Mouse (Mus musculus) kidney, postnatal 0 days (tissue): ENCODE measurements around the gene Lysmd3. TPM values are rescaled to one million over a fixed set of nuclear protein-coding genes. Genes with fewer than 3 reads are reported as not detected.

Source experiments
- ATAC-seq: fragments of 200-750 bp; cut with Nextera tagmentation; replicated peaks from 2 replicates; pipeline ENCODE4 v1.8.0; 2017; ENCODE audit warnings: low read depth, moderate number of reproducible peaks, moderate TSS enrichment, moderate library complexity; ENCODE audit not compliant: low FRiP score
- DNase-seq: peaks from one replicate; pipeline ENCODE4 v3.0.0-alpha.2; 2016; ENCODE audit warnings: low spot score
- H3K27ac ChIP-seq: fragments of 300-500 bp; sonication (generic); 2 replicates; pipeline ENCODE4 v1.5.1; 2014; ENCODE audit warnings: mild to moderate bottlenecking
- H3K27me3 ChIP-seq: fragments of 300-500 bp; sonication (generic); 2 replicates; pipeline ENCODE4 v1.6.1; 2014; ENCODE audit warnings: low read length, mixed read lengths; ENCODE audit not compliant: insufficient read depth
- H3K36me3 ChIP-seq: fragments of 300-500 bp; sonication (generic); 2 replicates; pipeline ENCODE4 v1.6.1; 2014; ENCODE audit warnings: low read length, mixed read lengths; ENCODE audit not compliant: insufficient read depth
- H3K4me1 ChIP-seq: fragments of 300-500 bp; sonication (generic); replicated peaks from 2 replicates; pipeline ENCODE4 v1.6.1; 2014; ENCODE audit warnings: antibody characterized with exemption, low read length, mixed read lengths; ENCODE audit not compliant: insufficient read depth
- H3K4me2 ChIP-seq: fragments of 300-500 bp; sonication (generic); 2 replicates; pipeline ENCODE4 v1.6.1; 2014; ENCODE audit warnings: mild to moderate bottlenecking, low read length, moderate library complexity, mixed read lengths
- H3K4me3 ChIP-seq: fragments of 300-500 bp; sonication (generic); replicated peaks from 2 replicates; pipeline ENCODE4 v1.5.1; 2014; ENCODE audit warnings: low read depth, low read length
- H3K9ac ChIP-seq: fragments of 300-500 bp; sonication (generic); 2 replicates; pipeline ENCODE4 v1.6.1; 2014; ENCODE audit warnings: low read depth, low read length
- H3K9me3 ChIP-seq: fragments of 300-500 bp; sonication (generic); replicated peaks from 2 replicates; pipeline ENCODE4 v1.6.1; 2016; ENCODE audit warnings: low read length, inconsistent platforms, mixed read lengths
- CTCF ChIP-seq: IDR thresholded peaks from 2 replicates; pipeline ENCODE4 v1.5.1; 2016; ENCODE audit warnings: antibody characterized with exemption, low read depth, mild to moderate bottlenecking, moderate library complexity
- WGBS: fragments of 180-500 bp; shearing (Covaris S2); extraction: QIAGEN DNeasy Blood & Tissue Kit; methylation state at CpG from one replicate; pipeline ENCODE4 v1.1.7; 2014; 5-methylcytosine and 5-hydroxymethylcytosine counted together
- polyA plus RNA-seq: library from polyadenylated mRNA; unstranded; fragments of >200 nt; fragmentation: Nextera tagmentation; extraction: Ambion mirVana; gene quantifications from 2 replicates; pipeline ENCODE4 v1.2.1, GENCODE M21; 2015

The Lysmd3 gene
- polyA plus RNA-seq, 1 experiment from 2014 or later = 22.5 TPM

GRCm38 (mm10) chr13:81664331-81664698 is 6.9 kb downstream of the Lysmd3 start:
- no peak overlapping the region for H3K27ac ChIP-seq
- H3K27me3 ChIP-seq = no peaks in the 10 kb centered on the region
- H3K4me2 ChIP-seq = no peak overlapping the region
- H3K9me3 ChIP-seq = no peaks in the 10 kb centered on the region
- 0 out of 2 replicates have a peak, but pooled peaks cover 2% of the 10 kb centered on the region for H3K4me1 ChIP-seq
- DNase-seq = no peak
- no peak for ATAC-seq
- H3K36me3 ChIP-seq = peaks cover 41% of the 10 kb centered on the region
- H3K4me3 ChIP-seq = no peak overlapping the region
- no peak for TF ChIP-seq CTCF
- 90% methylated on average over 5 of the region's 5 CpGs for WGBS
- no peak overlapping the region for H3K9ac ChIP-seq

DNA sequence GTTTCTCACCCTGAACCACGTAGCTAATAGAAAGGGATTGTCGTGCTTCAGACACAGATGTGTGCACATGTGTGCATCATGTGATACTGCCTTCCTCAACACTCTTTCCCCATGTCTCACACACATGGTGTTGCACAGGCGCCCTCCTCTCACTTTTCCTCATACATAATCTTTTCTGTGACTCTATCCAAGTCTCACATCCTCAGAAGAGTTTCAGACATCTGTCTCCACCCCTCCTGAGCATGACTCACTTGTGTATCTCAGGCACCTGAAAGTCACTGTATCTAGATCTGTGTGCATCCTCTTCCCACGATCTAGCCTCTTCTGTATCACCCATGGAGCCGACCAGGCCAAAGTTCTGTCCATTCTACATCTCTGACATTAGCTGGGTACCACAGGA is 10.2 kb downstream of the Lysmd3 start:
- no peak for ATAC-seq
- no peak for TF ChIP-seq CTCF

DNA sequence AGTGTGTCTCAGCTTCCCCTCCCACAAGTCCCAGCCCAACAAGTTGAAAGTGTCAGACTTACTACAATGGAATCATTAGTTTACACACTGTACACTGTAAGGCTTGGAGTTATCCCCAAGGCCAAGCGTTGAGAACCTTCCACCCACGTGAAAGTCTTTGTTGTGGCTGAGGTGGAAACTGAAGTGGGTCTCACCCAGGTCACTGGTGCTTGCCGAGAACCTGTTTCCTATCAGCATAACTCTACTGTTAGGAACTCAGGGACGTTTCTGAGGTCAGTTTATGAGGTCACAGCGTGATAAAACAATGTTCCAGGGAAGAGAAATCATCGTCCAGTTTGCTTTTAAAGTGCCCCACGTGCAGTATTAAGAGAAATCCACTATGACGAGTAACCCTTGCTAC is 17.9 kb downstream of the Lysmd3 start:
- Histone ChIP-seq H3K27ac (no peak overlapping the region), H3K4me1 (no peaks in the 10 kb centered on the region), H3K4me2 (no peak overlapping the region)

More for the DNA sequence above, 10.2 kb downstream of the Lysmd3 start:
- H3K27ac ChIP-seq = no peak overlapping the region
- DNase-seq = no peak
- peaks cover 49% of the 10 kb centered on the region for H3K36me3 ChIP-seq
- no peaks in the 10 kb centered on the region for H3K9me3 ChIP-seq
- no peak overlapping the region for H3K4me3 ChIP-seq
- H3K27me3 ChIP-seq = no peaks in the 10 kb centered on the region
- no peaks in the 10 kb centered on the region for H3K4me1 ChIP-seq
- WGBS = 89% methylated on average over 5 of the region's 5 CpGs
- no peak overlapping the region for H3K4me2 ChIP-seq
- H3K9ac ChIP-seq = no peak overlapping the region

GRCm38 (mm10) chr13:81683107-81683506 is 25.6 kb downstream of the Lysmd3 start:
- no peak for TF ChIP-seq CTCF
- Histone ChIP-seq H3K4me1 (no peaks in the 10 kb centered on the region), H3K4me3 (no peak overlapping the region), H3K9ac (no peak overlapping the region), H3K27me3 (no peaks in the 10 kb centered on the region), H3K36me3 (no peaks in the 10 kb centered on the region), H3K4me2 (no peak overlapping the region), H3K27ac (no peak overlapping the region), H3K9me3 (no peaks in the 10 kb centered on the region)
- DNase-seq (no peak), ATAC-seq (no peak)
- WGBS = 97% methylated on average over 3 of the region's 3 CpGs

More for the DNA sequence above, 17.9 kb downstream of the Lysmd3 start:
- H3K27me3 ChIP-seq = no peaks in the 10 kb centered on the region
- no peak for ATAC-seq
- H3K4me3 ChIP-seq = no peak overlapping the region
- WGBS = 80% methylated on average over 8 of the region's 8 CpGs
- H3K9me3 ChIP-seq = no peaks in the 10 kb centered on the region
- TF ChIP-seq CTCF = no peak
- H3K9ac ChIP-seq = no peak overlapping the region
- H3K36me3 ChIP-seq = peaks cover 6% of the 10 kb centered on the region; the same call in 1 of the 2 replicates
- no peak for DNase-seq

- ATAC-seq (no peak), DNase-seq (no peak)
- H3K9ac ChIP-seq = no peak overlapping the region
- H3K9me3 ChIP-seq = no peaks in the 10 kb centered on the region
- 80% methylated on average over 5 of the region's 5 CpGs for WGBS
- TF ChIP-seq CTCF = no peak
- no peak overlapping the region for H3K27ac ChIP-seq
- H3K36me3 ChIP-seq = no peaks in the 10 kb centered on the region
- no peaks in the 10 kb centered on the region for H3K4me1 ChIP-seq
- H3K4me2 ChIP-seq = no peak overlapping the region
- H3K4me3 ChIP-seq = no peak overlapping the region
- no peaks in the 10 kb centered on the region for H3K27me3 ChIP-seq
These were observed 26.8 kb downstream of the Lysmd3 start for GRCm38 (mm10) chr13:81684258-81684657.

- no peak overlapping the region for H3K9ac ChIP-seq
- no peaks in the 10 kb centered on the region for H3K9me3 ChIP-seq
- WGBS = 78% methylated on average over 3 of the region's 3 CpGs
- no peaks in the 10 kb centered on the region for H3K4me1 ChIP-seq
- no peaks in the 10 kb centered on the region for H3K36me3 ChIP-seq
- no peak overlapping the region for H3K4me2 ChIP-seq
- no peak for ATAC-seq
- H3K4me3 ChIP-seq = no peak overlapping the region
- TF ChIP-seq CTCF = no peak
- no peak overlapping the region for H3K27ac ChIP-seq
- H3K27me3 ChIP-seq = no peaks in the 10 kb centered on the region
- no peak for DNase-seq
These were observed 27.4 kb downstream of the Lysmd3 start for GRCm38 (mm10) chr13:81684884-81685283.

DNA sequence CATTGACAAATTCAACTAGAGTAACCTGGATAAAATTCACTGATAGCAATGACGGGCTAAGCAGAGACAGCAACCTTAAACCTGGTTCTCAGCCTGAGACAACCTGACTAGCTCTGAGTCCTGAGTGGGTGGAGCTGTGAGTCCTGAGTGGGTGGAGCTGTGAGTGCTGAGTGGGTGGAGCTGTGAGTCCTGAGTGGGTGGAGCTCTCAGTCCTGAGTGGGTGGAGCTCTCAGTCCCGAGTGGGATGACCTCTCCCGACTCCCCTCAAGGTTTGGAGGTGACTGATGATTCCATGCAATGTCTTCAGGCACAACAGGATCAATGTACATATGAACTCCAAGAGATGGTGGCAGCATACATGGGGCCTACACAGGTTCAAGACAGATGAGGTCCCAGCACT is 32.1 kb downstream of the Lysmd3 start:
- Histone ChIP-seq H3K9me3 (no peaks in the 10 kb centered on the region), H3K4me2 (no peak overlapping the region), H3K36me3 (no peaks in the 10 kb centered on the region), H3K4me3 (no peak overlapping the region), H3K4me1 (no peaks in the 10 kb centered on the region), H3K27me3 (no peaks in the 10 kb centered on the region), H3K27ac (no peak overlapping the region), H3K9ac (no peak overlapping the region)
- no peak for TF ChIP-seq CTCF
- DNase-seq (no peak), ATAC-seq (no peak)
- 86% methylated on average over 3 of the region's 3 CpGs for WGBS
